Mouse (Mus musculus) MEL (cell line): ENCODE results near the gene Tub. TPM values are rescaled to one million over a fixed set of nuclear protein-coding genes. Genes with fewer than 3 reads are reported as not detected.

Experiments
- DNase-seq: peaks from one replicate; pipeline ENCODE4 v3.0.0; 2011; ENCODE audit warnings: low read depth, low spot score
- H3K27ac ChIP-seq: 2 replicates; pipeline ENCODE4 v1.5.1; 2012; ENCODE audit warnings: low read depth, mild to moderate bottlenecking, control low read depth, low read length, moderate library complexity; ENCODE audit not compliant: control insufficient read depth
- H3K27me3 ChIP-seq, 2 experiments: fragments of 150-350 bp in 1 of 2; sonication (generic) in 1 of 2; 2 replicates each; pipeline ENCODE4 v1.6.1; 2012; ENCODE audit warnings: low read length in 2 of 2, mild to moderate bottlenecking in 2 of 2, improper control_type of control experiment in 1 of 2, moderate library complexity in 1 of 2; ENCODE audit not compliant: insufficient read depth in 2 of 2, control insufficient read depth in 1 of 2
- H3K36me3 ChIP-seq, 2 experiments: 2 replicates each; pipeline ENCODE4 v1.6.1; 2012 to 2014; ENCODE audit warnings: low read length in 2 of 2, improper control_type of control experiment in 1 of 2, inconsistent platforms in 1 of 2, mild to moderate bottlenecking in 1 of 2; ENCODE audit not compliant: insufficient read depth in 2 of 2, control insufficient read depth in 1 of 2
- H3K4me1 ChIP-seq, 2 experiments: fragments of 150-350 bp in 1 of 2; sonication (generic) in 1 of 2; 2 replicates each; pipeline ENCODE4 v1.6.1; 2012; ENCODE audit warnings: low read length in 2 of 2, improper control_type of control experiment in 1 of 2, mild to moderate bottlenecking in 1 of 2; ENCODE audit not compliant: insufficient read depth in 2 of 2, control insufficient read depth in 1 of 2
- H3K4me3 ChIP-seq, 2 experiments: fragments of 150-350 bp in 1 of 2; sonication (generic) in 1 of 2; 2 replicates each; pipeline ENCODE4 v1.5.1; 2012; ENCODE audit warnings: low read depth in 2 of 2, low read length in 2 of 2, mild to moderate bottlenecking in 2 of 2, moderate library complexity in 2 of 2, control low read depth in 1 of 2, improper control_type of control experiment in 1 of 2; ENCODE audit not compliant: control insufficient read depth in 1 of 2, insufficient read depth in 1 of 2
- H3K79me2 ChIP-seq: 2 replicates; pipeline ENCODE4 v1.6.1; 2012; ENCODE audit warnings: mild to moderate bottlenecking, low read length, moderate library complexity; ENCODE audit not compliant: control insufficient read depth, poor library complexity, insufficient read depth
- H3K9ac ChIP-seq: 2 replicates; pipeline ENCODE4 v1.6.1; 2012; ENCODE audit warnings: low read depth, mild to moderate bottlenecking, control low read depth, low read length, moderate library complexity; ENCODE audit not compliant: control insufficient read depth, poor library complexity, severe bottlenecking
- H3K9me3 ChIP-seq: fragments of 150-350 bp; sonication (generic); replicated peaks from 2 replicates; pipeline ENCODE4 v1.6.1; 2012; ENCODE audit warnings: mild to moderate bottlenecking, low read length, improper control_type of control experiment, moderate library complexity; ENCODE audit not compliant: insufficient read depth
- BHLHE40 ChIP-seq: IDR thresholded peaks from 2 replicates; pipeline ENCODE4 v1.6.1; 2012; ENCODE audit warnings: low read depth, mild to moderate bottlenecking, inconsistent platforms, low read length, improper control_type of control experiment, borderline replicate concordance
- CHD1 ChIP-seq: IDR thresholded peaks from 2 replicates; pipeline ENCODE4 v1.6.1; 2012; ENCODE audit warnings: low read depth, mild to moderate bottlenecking, inconsistent platforms, low read length, improper control_type of control experiment
- CHD2 ChIP-seq: IDR thresholded peaks from 2 replicates; pipeline ENCODE4 v1.6.1; 2011; ENCODE audit warnings: low read length, improper control_type of control experiment
- CTCF ChIP-seq, 3 experiments: IDR thresholded peaks in 2 of 3; conservative IDR thresholded peaks in 1 of 3; 2 replicates each; pipeline ENCODE4 v1.5.1; 2011 to 2012; ENCODE audit warnings: low read length in 3 of 3, low read depth in 2 of 3, mild to moderate bottlenecking in 2 of 3, improper control_type of control experiment in 1 of 3, inconsistent platforms in 1 of 3, mixed read lengths in 1 of 3, moderate library complexity in 1 of 3; ENCODE audit not compliant: control insufficient read depth in 1 of 3, insufficient read depth in 1 of 3, poor library complexity in 1 of 3, severe bottlenecking in 1 of 3
- ELF1 ChIP-seq: IDR thresholded peaks from 2 replicates; pipeline ENCODE4 v1.6.1; 2014; ENCODE audit warnings: low read depth, mild to moderate bottlenecking, inconsistent platforms, low read length, improper control_type of control experiment, moderate library complexity
- EP300 ChIP-seq, 2 experiments: IDR thresholded peaks; 2 replicates each; pipeline ENCODE4 v1.6.1; 2011; ENCODE audit warnings: improper control_type of control experiment in 2 of 2, low read length in 2 of 2, low read depth in 1 of 2, mild to moderate bottlenecking in 1 of 2
- ETS1 ChIP-seq: IDR thresholded peaks from 2 replicates; pipeline ENCODE4 v1.6.1; 2012; ENCODE audit warnings: low read depth, mild to moderate bottlenecking, inconsistent platforms, low read length, improper control_type of control experiment, moderate library complexity
- GABPA ChIP-seq: IDR thresholded peaks from 2 replicates; pipeline ENCODE4 v1.6.1; 2012; ENCODE audit warnings: low read depth, mild to moderate bottlenecking, inconsistent platforms, low read length, improper control_type of control experiment, moderate library complexity
- HCFC1 ChIP-seq: IDR thresholded peaks from 2 replicates; pipeline ENCODE4 v1.6.1; 2012; ENCODE audit warnings: low read depth, mild to moderate bottlenecking, inconsistent platforms, low read length, improper control_type of control experiment, moderate library complexity
- JUND ChIP-seq: IDR thresholded peaks from 2 replicates; pipeline ENCODE4 v1.6.1; 2011; ENCODE audit warnings: low read depth, mild to moderate bottlenecking, improper control_type of control experiment, low read length
- MAFK ChIP-seq: IDR thresholded peaks from 2 replicates; pipeline ENCODE4 v1.6.1; 2011; ENCODE audit warnings: low read depth, mild to moderate bottlenecking, low read length, improper control_type of control experiment, borderline replicate concordance
- MAX ChIP-seq: IDR thresholded peaks from 2 replicates; pipeline ENCODE4 v1.6.1; 2011; ENCODE audit warnings: low read length, improper control_type of control experiment
- MEF2A ChIP-seq: IDR thresholded peaks from 2 replicates; pipeline ENCODE4 v1.6.1; 2014; ENCODE audit warnings: low read depth, mild to moderate bottlenecking, inconsistent platforms, low read length, improper control_type of control experiment; ENCODE audit not compliant: poor library complexity, insufficient replicate concordance, severe bottlenecking; ENCODE audit errors: extremely low read depth
- MXI1 ChIP-seq: IDR thresholded peaks from 2 replicates; pipeline ENCODE4 v1.6.1; 2011; ENCODE audit warnings: mild to moderate bottlenecking, low read depth, low read length, improper control_type of control experiment
- MYB ChIP-seq: IDR thresholded peaks from 2 replicates; pipeline ENCODE4 v1.6.1; 2011; ENCODE audit warnings: mild to moderate bottlenecking, low read depth, low read length, improper control_type of control experiment
- MYC ChIP-seq: IDR thresholded peaks from 2 replicates; pipeline ENCODE4 v1.6.1; 2011; ENCODE audit warnings: low read depth, mild to moderate bottlenecking, low read length, improper control_type of control experiment, moderate library complexity
- NELFE ChIP-seq: IDR thresholded peaks from 2 replicates; pipeline ENCODE4 v1.6.1; 2011; ENCODE audit warnings: low read depth, low read length, improper control_type of control experiment
- NRF1 ChIP-seq: IDR thresholded peaks from 2 replicates; pipeline ENCODE4 v1.6.1; 2014; ENCODE audit warnings: low read depth, mild to moderate bottlenecking, inconsistent platforms, low read length, improper control_type of control experiment, moderate library complexity; ENCODE audit not compliant: poor library complexity, insufficient read depth, severe bottlenecking
- POLR2AphosphoS5 ChIP-seq: IDR thresholded peaks from 2 replicates; pipeline ENCODE4 v1.6.1; 2012; ENCODE audit warnings: low read depth, borderline replicate concordance, mild to moderate bottlenecking, inconsistent platforms, low read length, moderate library complexity, mixed read lengths
- RAD21 ChIP-seq: IDR thresholded peaks from 2 replicates; pipeline ENCODE4 v1.6.1; 2011; ENCODE audit warnings: mild to moderate bottlenecking, low read depth, low read length, improper control_type of control experiment
- RCOR1 ChIP-seq: IDR thresholded peaks from 2 replicates; pipeline ENCODE4 v1.6.1; 2012; ENCODE audit warnings: low read depth, mild to moderate bottlenecking, inconsistent platforms, low read length, improper control_type of control experiment
- SMC3 ChIP-seq: IDR thresholded peaks from 2 replicates; pipeline ENCODE4 v1.6.1; 2011; ENCODE audit warnings: low read depth, low read length, improper control_type of control experiment
- TBP ChIP-seq: IDR thresholded peaks from 2 replicates; pipeline ENCODE4 v1.8.0; 2011; ENCODE audit warnings: low read depth, low read length, improper control_type of control experiment
- TCF12 ChIP-seq: IDR thresholded peaks from 2 replicates; pipeline ENCODE4 v1.6.1; 2014; ENCODE audit warnings: low read depth, mild to moderate bottlenecking, inconsistent platforms, low read length, improper control_type of control experiment, moderate library complexity
- USF1 ChIP-seq: IDR thresholded peaks from 2 replicates; pipeline ENCODE4 v1.6.1; 2014; ENCODE audit warnings: low read depth, mild to moderate bottlenecking, inconsistent platforms, low read length, improper control_type of control experiment, moderate library complexity
- USF2 ChIP-seq, 2 experiments: IDR thresholded peaks; 2 replicates each; pipeline ENCODE4 v1.6.1; 2011 to 2012; ENCODE audit warnings: improper control_type of control experiment in 2 of 2, low read length in 2 of 2, borderline replicate concordance in 1 of 2, inconsistent platforms in 1 of 2, low read depth in 1 of 2, mild to moderate bottlenecking in 1 of 2; ENCODE audit not compliant: insufficient read depth in 1 of 2
- ZMIZ1 ChIP-seq: IDR thresholded peaks from 2 replicates; pipeline ENCODE4 v1.6.1; 2012; ENCODE audit warnings: low read depth, mild to moderate bottlenecking, inconsistent platforms, low read length, improper control_type of control experiment, moderate library complexity
- ZNF384 ChIP-seq: IDR thresholded peaks from 2 replicates; pipeline ENCODE4 v1.6.1; 2012; ENCODE audit warnings: low read depth, mild to moderate bottlenecking, inconsistent platforms, low read length, improper control_type of control experiment
- polyA plus RNA-seq, 2 experiments: library from polyadenylated mRNA; stranded (reverse) in 1 of 2; unstranded in 1 of 2; fragments of >175 nt in 1 of 2; fragments of >200 nt in 1 of 2; gene quantifications; 2 replicates each; pipeline versions ENCODE4 v1.2.1 to v1.2.4; 2012; ENCODE audit warnings: low replicate concordance in 2 of 2, low read depth in 1 of 2; ENCODE audit not compliant: insufficient read length in 2 of 2, insufficient read depth in 1 of 2, missing spikeins in 1 of 2
- total RNA-seq: library from RNA; depleted of rRNA; stranded (reverse); fragments of 300-350 nt; gene quantifications from 2 replicates; pipeline ENCODE4 v1.2.3, GENCODE M21; 2012

Gene Tub
- total and polyA plus RNA-seq, 3 experiments: not detected

GRCm38 (mm10) chr7:108936591-108936990 lies 13.5 kb upstream of the Tub start (continued):
- TF ChIP-seq GABPA (no peak), HCFC1 (no peak), POLR2AphosphoS5 (no peak)

- TF ChIP-seq HCFC1: no peak
- TF ChIP-seq CHD1: no peak
- TF ChIP-seq JUND: no peak
- no peak for TF ChIP-seq GABPA
- TF ChIP-seq NELFE: no peak
- TF ChIP-seq ELF1: no peak
- no peak for TF ChIP-seq USF2 (IDR thresholded peaks at IDR 0.05; ENCODE audit: borderline replicate concordance in 1 of 2, insufficient read depth in 1 of 2, low read depth in 1 of 2, low read length in 2 of 2)
- TF ChIP-seq BHLHE40: no peak
- TF ChIP-seq ZMIZ1: no peak
- no peak for TF ChIP-seq SMC3
- TF ChIP-seq NRF1: no peak
- no peak for TF ChIP-seq TBP
- TF ChIP-seq ZNF384: no peak
- no peak for TF ChIP-seq MEF2A
- Histone ChIP-seq H3K27me3 (no peaks in the 10 kb centered on the region), H3K36me3 (peaks cover 0 to 20% of the 10 kb centered on the region in 2 experiments; a peak in 2 of 4 replicates), H3K9me3 (no peaks in the 10 kb centered on the region), H3K27ac (no peak overlapping the region), H3K79me2 (peaks cover under 1% of the 10 kb centered on the region; the same call in 1 of the 2 replicates), H3K9ac (no peak overlapping the region), H3K4me1 (no peaks in the 10 kb centered on the region), H3K4me3 (no peak overlapping the region)
- no peak for DNase-seq
Measured at GRCm38 (mm10) chr7:108941466-108941865, 8.7 kb upstream of the Tub start.

GRCm38 (mm10) chr7:108944002-108944401 lies 6.1 kb upstream of the Tub start:
- no peak overlapping the region for H3K9ac ChIP-seq
- peak; percentile 79 for DNase-seq
- no peak overlapping the region for H3K4me3 ChIP-seq
- H3K9me3 ChIP-seq: no peaks in the 10 kb centered on the region
- H3K27me3 ChIP-seq: no peaks in the 10 kb centered on the region
- H3K79me2 ChIP-seq: no peaks in the 10 kb centered on the region
- no peaks in the 10 kb centered on the region for H3K4me1 ChIP-seq
- no peak overlapping the region for H3K27ac ChIP-seq
- H3K36me3 ChIP-seq: peaks cover 0 to 9% of the 10 kb centered on the region in 2 experiments; a peak in 2 of 4 replicates
- TF ChIP-seq CHD2 (no peak), MXI1 (no peak), RCOR1 (no peak), MAX (no peak), MAFK (no peak), TCF12 (no peak), MYB (no peak), CTCF (IDR thresholded peaks at IDR 0.05 in 2 of 3, conservative IDR thresholded peaks at IDR 0.05 in 1 of 3; ENCODE audit: control insufficient read depth in 1 of 3, insufficient read depth in 1 of 3, low read depth in 2 of 3, low read length in 3 of 3, poor library complexity in 1 of 3, severe bottlenecking in 1 of 3) (peak; percentile 45 to 73 (median 72)), USF1 (no peak), ETS1 (no peak), USF2 (IDR thresholded peaks at IDR 0.05; ENCODE audit: borderline replicate concordance in 1 of 2, insufficient read depth in 1 of 2, low read depth in 1 of 2, low read length in 2 of 2) (no peak), MEF2A (no peak), HCFC1 (no peak), MYC (no peak), ELF1 (no peak), POLR2AphosphoS5 (no peak), ZNF384 (peak; percentile 44; the same call in 1 of the 2 replicates), EP300 (IDR thresholded peaks at IDR 0.05; ENCODE audit: low read depth in 1 of 2, low read length in 2 of 2) (no peak), NELFE (no peak), JUND (no peak), RAD21 (peak; percentile 20)
